Mouse (Mus musculus): ENCODE data around the gene Plekhg2.
A peak's percentile ranks its signal among the peaks of the same experiment; 100 is the strongest.

The Plekhg2 gene

DNA sequence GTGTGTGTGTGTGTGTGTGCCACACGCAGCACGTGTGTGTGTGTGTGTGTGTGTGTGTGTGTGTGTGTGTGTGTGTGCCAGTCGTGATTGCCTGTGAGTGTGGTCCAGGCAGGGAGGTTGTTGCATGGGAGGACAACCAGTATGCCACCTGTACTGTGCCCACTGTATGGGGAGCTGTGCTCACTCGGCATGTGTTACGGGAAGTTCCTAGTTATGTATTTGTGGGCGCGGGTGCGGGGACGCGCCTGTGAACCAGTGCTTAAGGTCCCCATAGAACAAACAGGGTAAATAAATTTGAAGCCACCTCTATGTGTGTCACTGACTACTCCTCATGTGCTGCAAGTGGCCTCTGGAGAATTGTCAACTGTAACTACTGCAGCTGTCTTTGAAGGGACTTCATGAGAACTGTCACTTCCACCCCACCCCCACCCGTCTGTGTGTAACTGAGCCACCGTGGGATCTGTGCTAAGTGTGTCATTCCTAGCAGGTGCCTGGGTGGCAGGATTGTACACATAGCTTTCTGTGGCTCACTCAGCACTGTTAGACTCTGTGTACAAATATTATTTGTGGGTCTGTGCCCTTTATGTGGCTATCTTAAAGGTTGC, 10.1 kb upstream of the Plekhg2 start:
- no peak for DNase-seq

DNA sequence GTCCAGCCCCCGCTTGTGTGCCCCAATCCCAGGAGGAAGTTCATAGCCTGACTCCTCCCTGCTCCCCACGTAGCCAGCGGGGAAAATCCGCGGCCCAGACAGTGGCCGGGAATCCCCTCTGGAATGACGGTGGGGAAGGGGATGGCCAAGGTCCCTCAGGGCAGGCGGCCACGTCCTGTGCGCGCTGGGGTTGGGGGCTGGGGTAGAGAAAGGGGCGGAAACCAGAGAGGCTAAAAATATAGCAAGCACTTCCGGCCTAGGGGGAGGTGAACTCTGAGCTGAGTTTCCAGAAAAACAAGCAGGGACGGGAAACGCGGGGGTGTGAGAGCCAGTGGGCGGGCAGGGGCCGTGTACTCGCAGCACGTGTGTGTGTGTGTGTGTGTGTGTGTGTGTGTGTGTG, 9.5 kb upstream of the Plekhg2 start:
- peak; percentile 91 to 95 for DNase-seq

DNA sequence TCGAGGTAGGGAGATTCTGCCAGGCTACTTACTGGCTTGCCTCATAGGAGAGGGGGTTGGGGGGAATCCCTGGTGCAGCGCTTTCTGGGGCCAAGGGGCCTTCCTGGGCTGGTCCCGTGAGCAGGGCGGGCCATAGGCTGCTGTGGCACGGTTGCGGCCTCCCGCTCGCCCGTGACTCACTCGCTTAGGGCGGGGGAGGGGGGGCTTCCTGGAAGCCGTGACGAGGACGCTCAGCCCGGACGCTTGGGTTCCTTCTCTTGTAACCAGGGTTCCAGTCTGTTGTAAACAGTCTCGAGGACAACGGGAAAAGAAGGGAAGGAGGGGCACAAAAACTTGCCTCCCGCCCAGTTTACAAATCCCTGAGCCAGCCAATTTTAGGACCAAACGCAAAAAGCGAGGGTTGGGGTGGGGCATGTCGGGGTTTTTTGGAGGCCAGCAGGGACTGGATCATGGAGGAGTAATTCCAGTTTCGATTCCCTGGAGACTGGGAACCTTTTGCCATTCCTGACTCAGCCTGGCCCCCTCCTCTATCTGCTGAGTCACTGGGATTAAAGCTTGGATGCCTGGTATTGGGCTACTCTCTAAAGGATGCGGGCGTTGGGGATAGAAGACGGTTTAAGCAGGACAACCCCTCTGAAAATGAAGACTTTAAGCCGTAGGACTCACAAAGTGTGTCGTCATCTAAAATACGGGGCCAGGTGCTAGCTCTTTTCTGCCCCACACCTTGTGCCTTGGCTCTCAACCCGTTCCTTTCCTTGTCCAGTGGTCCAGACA, 8.8 kb upstream of the Plekhg2 start:
- peak; percentile 77 to 86 for DNase-seq

DNA sequence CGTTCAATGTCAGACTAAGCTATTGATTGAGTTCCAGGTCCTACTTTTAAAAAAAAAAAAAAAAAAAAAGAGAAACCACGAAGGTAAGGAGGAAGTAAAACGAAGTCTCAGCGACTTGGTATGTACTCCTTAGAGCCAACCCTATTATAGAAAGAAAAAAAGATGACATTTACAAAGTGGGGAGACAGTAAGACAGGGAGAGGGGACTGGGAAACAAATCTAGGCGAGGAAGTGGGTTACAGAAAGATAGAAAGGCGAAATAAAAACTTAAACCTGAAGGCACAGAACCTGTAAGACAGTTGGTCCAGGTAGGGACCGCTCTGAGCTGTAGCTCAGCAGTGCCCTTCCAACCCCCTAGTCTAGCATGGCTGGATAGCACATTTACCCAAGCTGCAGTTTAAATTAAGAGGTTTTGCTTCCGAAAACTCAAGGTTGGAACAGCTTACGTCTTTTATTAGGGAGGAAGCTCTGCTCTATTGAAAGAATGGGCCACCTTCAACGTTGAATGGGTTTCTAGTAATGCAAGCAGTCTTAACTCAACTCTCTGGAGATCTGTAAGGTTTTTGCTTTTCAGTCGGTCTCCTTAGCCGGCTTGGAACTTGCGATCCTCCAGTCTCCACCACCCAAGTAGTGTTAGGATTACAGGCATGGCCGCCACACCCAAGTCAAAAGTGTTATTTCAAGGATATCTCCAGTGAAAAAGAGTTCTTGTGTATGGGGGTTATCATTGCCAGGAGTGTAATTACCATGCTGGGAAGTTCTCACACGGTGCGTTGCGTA, 8.0 kb upstream of the Plekhg2 start, which contains the start of gene Zfp36:
TSS of gene Zfp36 (minus strand) at position 17 of the 780 bp plus-strand sequence.
- no peak for DNase-seq

GRCm38 (mm10) chr7:28378769-28379651, 6.6 kb upstream of the Plekhg2 start:
- peak; percentile 98 for DNase-seq

- DNase-seq = peak; percentile 69 to 82
Observed at GRCm38 (mm10) chr7:28378066-28378690, 5.8 kb upstream of the Plekhg2 start.

GRCm38 (mm10) chr7:28377190-28378065, 5.0 kb upstream of the Plekhg2 start:
- peak; percentile 35 to 57 for DNase-seq

GRCm38 (mm10) chr7:28376011-28376771, 3.8 kb upstream of the Plekhg2 start:
- peak; percentile 83 to 89 for DNase-seq

- peak; percentile 93 to 96 for DNase-seq
Observed at GRCm38 (mm10) chr7:28375176-28375921, 3.0 kb upstream of the Plekhg2 start.

DNA sequence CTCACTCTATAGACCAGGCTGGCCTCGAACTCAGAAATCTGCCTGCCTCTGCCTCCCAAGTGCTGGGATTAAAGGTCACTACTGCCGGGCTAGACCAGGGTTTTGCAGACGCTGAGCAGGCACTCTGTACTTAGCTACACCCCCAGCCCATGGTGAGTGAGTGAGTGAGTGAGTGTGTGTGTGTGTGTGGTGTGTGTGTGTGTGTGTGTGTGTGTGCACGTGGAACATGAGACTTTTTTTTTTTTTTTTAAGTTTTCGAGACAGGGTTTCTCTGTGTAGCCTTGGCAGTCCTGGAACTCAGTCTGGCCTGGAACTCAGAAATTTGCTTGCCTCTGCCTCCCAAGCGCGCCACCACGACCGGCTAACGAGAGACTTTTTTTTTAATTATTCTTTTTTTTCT, 2.2 kb upstream of the Plekhg2 start:
- DNase-seq = peak in 1 of 2 experiments; percentile 30

DNA sequence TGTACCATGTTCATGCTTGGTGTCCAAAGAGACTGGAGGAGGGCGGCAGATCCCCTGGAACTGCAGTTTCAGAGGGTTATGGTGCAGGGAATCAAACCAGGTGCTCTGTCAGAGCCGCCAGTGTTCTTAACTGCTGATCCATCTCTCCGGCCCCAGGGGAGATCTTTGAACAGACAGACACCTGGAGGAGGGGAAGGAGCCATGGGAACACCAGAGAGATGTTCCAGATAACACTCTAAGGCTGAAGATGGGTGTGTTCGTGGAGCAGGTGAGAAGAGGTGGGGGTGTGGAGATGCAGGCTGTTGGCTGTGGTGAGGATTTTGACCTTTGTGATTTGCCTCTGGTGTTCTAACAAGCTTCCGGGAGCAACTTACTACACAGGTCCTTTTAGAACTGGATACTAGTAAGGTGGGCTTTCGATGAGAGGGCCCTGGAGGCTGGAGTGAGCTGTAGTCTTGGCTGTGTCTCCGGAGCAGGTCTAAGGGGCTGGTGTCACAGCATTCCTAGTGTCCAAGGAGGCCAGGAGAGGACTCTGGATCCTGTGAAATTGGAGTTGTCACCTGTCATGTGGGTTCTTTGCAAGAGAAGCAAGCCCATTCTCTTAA, 1.6 kb upstream of the Plekhg2 start:
- DNase-seq = no peak

DNA sequence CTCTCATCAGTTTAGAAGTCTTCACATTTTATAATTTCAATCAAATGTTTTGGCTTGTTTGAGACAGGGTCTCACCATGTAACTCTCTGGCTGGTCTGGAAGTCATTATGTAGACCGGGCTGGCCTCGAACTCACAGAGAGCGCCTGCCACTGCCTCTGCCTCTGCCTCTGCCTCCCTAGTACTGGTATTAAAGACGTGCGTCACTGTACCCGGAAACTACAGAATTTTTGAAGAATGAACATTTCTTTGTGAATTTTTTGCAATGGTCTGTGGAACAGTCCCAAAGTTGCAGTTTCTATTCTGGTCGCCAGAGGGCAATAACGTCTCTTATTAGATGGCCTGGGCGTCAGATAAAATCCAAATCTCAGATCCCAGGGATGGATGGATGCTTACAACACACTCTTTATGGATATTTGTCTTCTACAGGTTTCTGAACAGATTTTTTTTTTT, 757 bp upstream of the Plekhg2 start:
- DNase-seq = peak; percentile 84 to 89

GRCm38 (mm10) chr7:28371514-28371989, 847 bp downstream of the Plekhg2 start:
- DNase-seq = peak; percentile 83 to 89

GRCm38 (mm10) chr7:28370977-28371513, 1.4 kb downstream of the Plekhg2 start:
- peak; percentile 35 to 63 for DNase-seq

DNA sequence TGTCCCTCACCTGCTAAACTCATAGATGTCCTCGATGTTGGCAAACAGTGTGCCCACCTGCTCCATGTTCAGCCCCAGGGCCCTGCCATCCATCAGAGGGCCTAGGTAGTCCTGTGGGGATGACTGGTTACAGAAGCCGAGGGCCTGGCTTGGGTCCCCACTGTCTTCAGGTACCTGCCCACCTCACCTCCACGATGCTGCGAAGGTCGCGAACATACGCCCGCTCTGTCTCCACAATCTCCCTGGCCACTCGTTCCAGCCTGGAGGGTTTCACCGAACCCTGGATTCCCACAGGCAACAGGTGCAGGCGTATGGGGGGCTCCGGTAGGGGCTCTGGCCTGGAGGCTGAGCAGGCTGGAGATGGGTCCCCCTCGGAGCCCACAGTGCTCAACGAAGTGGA, 2.3 kb downstream of the Plekhg2 start:
- no peak for DNase-seq

DNA sequence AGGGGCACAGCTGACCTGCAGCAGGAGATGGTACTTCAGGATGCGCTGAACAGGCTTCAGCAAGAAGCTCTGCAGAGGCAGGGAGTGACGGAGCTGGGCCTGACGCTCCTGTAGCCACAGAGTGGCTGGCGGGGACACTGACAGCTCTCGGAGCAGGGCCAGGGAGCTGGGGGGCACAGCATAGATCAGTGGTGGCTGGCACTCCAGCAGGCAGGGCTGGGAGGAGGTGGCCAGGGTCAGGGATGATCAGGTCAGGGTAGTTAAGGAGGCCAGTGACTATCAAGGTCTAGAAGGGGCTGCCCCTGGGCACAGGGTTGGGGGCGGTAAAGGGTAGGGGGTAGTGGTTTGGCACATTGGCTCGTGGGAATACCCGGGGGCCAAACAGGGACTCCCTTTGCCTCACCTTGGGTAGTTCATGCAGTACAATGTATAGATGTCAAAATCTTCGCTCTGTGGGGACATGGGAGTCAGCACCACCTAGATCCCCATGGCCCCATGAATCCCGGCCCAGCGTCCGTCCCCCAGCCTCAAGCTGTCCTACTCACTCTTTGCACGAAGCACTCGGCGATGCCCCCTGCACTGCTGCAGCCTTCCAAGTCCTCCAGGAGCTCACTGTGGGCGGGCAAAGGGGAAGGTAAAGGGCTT, 4.0 kb downstream of the Plekhg2 start:
- no peak for DNase-seq

- DNase-seq = no peak
Observed at GRCm38 (mm10) chr7:28367663-28368275, 4.6 kb downstream of the Plekhg2 start.

Measured in kidney, postnatal 4 days (tissue).